Mouse (Mus musculus) erythroblast, embryonic 14.5 days (primary cell): ENCODE measurements around the gene Txlna.

ENCODE experiments used
- GATA1 ChIP-seq: IDR thresholded peaks from 2 replicates; pipeline ENCODE4 v1.6.1; 2012; ENCODE audit warnings: low read length, inconsistent platforms, mixed read lengths
- TAL1 ChIP-seq: IDR thresholded peaks from 3 replicates; pipeline ENCODE4 v1.6.1; 2012; ENCODE audit warnings: low read length, inconsistent platforms, mixed read lengths

- TF ChIP-seq GATA1 (peak; percentile 66), TAL1 (peak; percentile 76)
Observed at GRCm38 (mm10) chr4:129600233-129601158, 40.4 kb downstream of the Txlna start, which contains the start of the genes Eif3i and Tmem234.
